Mouse (Mus musculus) myocyte (in vitro differentiated cells): ENCODE results near the gene Sco2. TPM values are rescaled to one million over a fixed set of nuclear protein-coding genes. Genes with fewer than 3 reads are reported as not detected.

ENCODE experiments used
- H3K27me3 ChIP-seq: one replicate; pipeline ENCODE4 v1.6.1; 2011; ENCODE audit not compliant: control insufficient read depth, insufficient read depth, insufficient read length
- H3K36me3 ChIP-seq: one replicate; pipeline ENCODE4 v1.6.1; 2011; ENCODE audit not compliant: control insufficient read depth, insufficient read depth
- H3K4me2 ChIP-seq: one replicate; pipeline ENCODE4 v1.6.1; 2011; ENCODE audit warnings: low read depth, control low read depth
- H3K4me3 ChIP-seq: one replicate; pipeline ENCODE4 v1.5.1; 2011; ENCODE audit warnings: mild to moderate bottlenecking, control low read depth, moderate library complexity
- H3K79me2 ChIP-seq: one replicate; pipeline ENCODE4 v1.6.1; 2011; ENCODE audit not compliant: control insufficient read depth, insufficient read depth
- H3ac ChIP-seq: one replicate; pipeline ENCODE4 v1.6.1; 2011; ENCODE audit not compliant: control insufficient read depth, insufficient read length
- CEBPB ChIP-seq: IDR thresholded peaks from 2 replicates; pipeline ENCODE4 v1.6.1; 2011; ENCODE audit warnings: mild to moderate bottlenecking, moderate library complexity; ENCODE audit not compliant: poor library complexity, insufficient read depth, severe bottlenecking
- E2F4 ChIP-seq: IDR thresholded peaks from one replicate; pipeline ENCODE4 v1.6.1; 2011; ENCODE audit warnings: mild to moderate bottlenecking, control low read depth, moderate library complexity; ENCODE audit not compliant: insufficient read depth
- MAX ChIP-seq: IDR thresholded peaks from one replicate; pipeline ENCODE4 v1.6.1; 2011; ENCODE audit warnings: low read depth, mild to moderate bottlenecking, control low read depth
- MYOD1 ChIP-seq, 3 experiments: IDR thresholded peaks; one replicate each; pipeline ENCODE4 v1.6.1; 2011; ENCODE audit warnings: control low read depth in 2 of 3, low read depth in 2 of 3, mild to moderate bottlenecking in 2 of 3, moderate library complexity in 1 of 3; ENCODE audit not compliant: insufficient read length in 2 of 3, control insufficient read depth in 1 of 3
- MYOG ChIP-seq, 3 experiments: IDR thresholded peaks; one replicate each; pipeline ENCODE4 v1.6.1; 2011; ENCODE audit warnings: control low read depth in 2 of 3, low read depth in 2 of 3, mild to moderate bottlenecking in 2 of 3; ENCODE audit not compliant: insufficient read length in 2 of 3, control insufficient read depth in 1 of 3, insufficient read depth in 1 of 3
- POLR2A ChIP-seq: IDR thresholded peaks from one replicate; pipeline ENCODE4 v1.6.1; 2011; ENCODE audit warnings: low read depth, mild to moderate bottlenecking, control low read depth, moderate library complexity; ENCODE audit not compliant: insufficient read length
- POLR2AphosphoS2 ChIP-seq: IDR thresholded peaks from one replicate; pipeline ENCODE4 v1.6.1; 2011; ENCODE audit warnings: low read depth, control low read depth; ENCODE audit not compliant: insufficient read length
- REST ChIP-seq: IDR thresholded peaks from one replicate; pipeline ENCODE4 v1.6.1; 2011; ENCODE audit warnings: mild to moderate bottlenecking, control low read depth, moderate library complexity; ENCODE audit not compliant: insufficient read depth, insufficient read length
- SRF ChIP-seq: IDR thresholded peaks from one replicate; pipeline ENCODE4 v1.6.1; 2011; ENCODE audit warnings: low read depth; ENCODE audit not compliant: control insufficient read depth, insufficient read length
- TCF12 ChIP-seq: IDR thresholded peaks from one replicate; pipeline ENCODE4 v1.6.1; 2011; ENCODE audit warnings: mild to moderate bottlenecking, control low read depth; ENCODE audit not compliant: poor library complexity, insufficient read depth, severe bottlenecking
- TCF3 ChIP-seq: IDR thresholded peaks from one replicate; pipeline ENCODE4 v1.6.1; 2011; ENCODE audit warnings: low read depth, control low read depth; ENCODE audit not compliant: insufficient read length
- USF1 ChIP-seq: IDR thresholded peaks from one replicate; pipeline ENCODE4 v1.6.1; 2011; ENCODE audit warnings: low read depth, mild to moderate bottlenecking, control low read depth, moderate library complexity
- polyA plus RNA-seq: library from polyadenylated mRNA; unstranded; fragments of >200 nt; fragmentation: generic; extraction: Trizol; gene quantifications from one replicate; pipeline ENCODE4 v1.2.1, GENCODE M21; 2012; ENCODE audit warnings: missing spikeins

The Sco2 gene
- polyA plus RNA-seq, 1 experiment: 28.0 TPM

GRCm38 (mm10) chr15:89374340-89374739 lies 694 bp upstream of the Sco2 start:
- peak overlapping the region; percentile 83 for H3K4me2 ChIP-seq
- TF ChIP-seq SRF (no peak), TCF3 (no peak)
- H3K4me3 ChIP-seq: peak overlapping the region; percentile 44
- H3K36me3 ChIP-seq: peaks cover 24% of the 10 kb centered on the region
- peaks cover 31% of the 10 kb centered on the region for H3K27me3 ChIP-seq
- H3K79me2 ChIP-seq: no peaks in the 10 kb centered on the region
- peak overlapping the region; percentile 34 for H3ac ChIP-seq

GRCm38 (mm10) chr15:89373027-89373761 lies 452 bp downstream of the Sco2 start:
- peak in 1 of 3 experiments; percentile 24 for TF ChIP-seq MYOD1 (IDR thresholded peaks at IDR 0.05; ENCODE audit: control insufficient read depth in 1 of 3, insufficient read length in 2 of 3, low read depth in 2 of 3)
- TF ChIP-seq POLR2AphosphoS2: peak; percentile 97
- TF ChIP-seq MYOG (IDR thresholded peaks at IDR 0.05; ENCODE audit: control insufficient read depth in 1 of 3, insufficient read depth in 1 of 3, insufficient read length in 2 of 3, low read depth in 2 of 3): peak in 1 of 3 experiments; percentile 51
- TF ChIP-seq POLR2A: peak; percentile 52
- no peak for TF ChIP-seq TCF12
- no peak for TF ChIP-seq E2F4
- Histone ChIP-seq H3ac (peak overlapping the region; percentile 34), H3K36me3 (peaks cover 35% of the 10 kb centered on the region), H3K4me3 (peak overlapping the region; percentile 44), H3K27me3 (peaks cover 20% of the 10 kb centered on the region), H3K79me2 (no peaks in the 10 kb centered on the region), H3K4me2 (peak overlapping the region; percentile 83)

DNA sequence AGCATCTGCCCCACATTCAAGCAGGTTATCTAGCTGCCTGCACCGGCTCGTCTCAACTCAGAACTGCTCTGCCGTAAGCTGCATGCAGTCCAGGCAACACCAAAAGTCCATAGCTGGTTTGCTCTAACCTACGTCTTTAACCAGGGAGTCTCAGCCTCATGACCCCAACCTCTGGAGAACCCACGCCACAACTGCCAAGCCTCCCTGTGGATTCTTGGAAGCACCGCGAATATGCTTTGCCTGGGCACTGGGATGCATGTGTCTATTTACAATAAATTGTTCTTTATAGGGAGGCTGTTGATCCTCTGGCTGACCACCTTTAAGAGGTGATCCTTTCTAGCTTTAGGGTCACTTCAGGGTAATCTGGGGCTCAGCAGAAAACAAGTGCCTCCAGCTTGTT lies 1.1 kb downstream of the Sco2 start:
- H3ac ChIP-seq: peak overlapping the region; percentile 34
- peaks cover 13% of the 10 kb centered on the region for H3K27me3 ChIP-seq
- H3K4me2 ChIP-seq: peak overlapping the region; percentile 83
- H3K4me3 ChIP-seq: peak overlapping the region; percentile 44
- no peaks in the 10 kb centered on the region for H3K79me2 ChIP-seq
- peaks cover 42% of the 10 kb centered on the region for H3K36me3 ChIP-seq
- TF ChIP-seq POLR2AphosphoS2: peak; percentile 31
- no peak for TF ChIP-seq TCF12

GRCm38 (mm10) chr15:89372068-89372467 lies 1.6 kb downstream of the Sco2 start:
- Histone ChIP-seq H3K27me3 (peaks cover 9% of the 10 kb centered on the region), H3K79me2 (no peaks in the 10 kb centered on the region), H3ac (no peak overlapping the region), H3K4me3 (no peak overlapping the region), H3K36me3 (peaks cover 46% of the 10 kb centered on the region), H3K4me2 (no peak overlapping the region)
- TF ChIP-seq TCF12: no peak
- no peak for TF ChIP-seq E2F4
- no peak for TF ChIP-seq SRF
- no peak for TF ChIP-seq MYOD1 (IDR thresholded peaks at IDR 0.05; ENCODE audit: control insufficient read depth in 1 of 3, insufficient read length in 2 of 3, low read depth in 2 of 3)
- no peak for TF ChIP-seq REST
- no peak for TF ChIP-seq POLR2A
- TF ChIP-seq TCF3: no peak
- TF ChIP-seq MAX: no peak
- TF ChIP-seq CEBPB: no peak
- TF ChIP-seq MYOG (IDR thresholded peaks at IDR 0.05; ENCODE audit: control insufficient read depth in 1 of 3, insufficient read depth in 1 of 3, insufficient read length in 2 of 3, low read depth in 2 of 3): no peak
- no peak for TF ChIP-seq POLR2AphosphoS2
- TF ChIP-seq USF1: no peak

DNA sequence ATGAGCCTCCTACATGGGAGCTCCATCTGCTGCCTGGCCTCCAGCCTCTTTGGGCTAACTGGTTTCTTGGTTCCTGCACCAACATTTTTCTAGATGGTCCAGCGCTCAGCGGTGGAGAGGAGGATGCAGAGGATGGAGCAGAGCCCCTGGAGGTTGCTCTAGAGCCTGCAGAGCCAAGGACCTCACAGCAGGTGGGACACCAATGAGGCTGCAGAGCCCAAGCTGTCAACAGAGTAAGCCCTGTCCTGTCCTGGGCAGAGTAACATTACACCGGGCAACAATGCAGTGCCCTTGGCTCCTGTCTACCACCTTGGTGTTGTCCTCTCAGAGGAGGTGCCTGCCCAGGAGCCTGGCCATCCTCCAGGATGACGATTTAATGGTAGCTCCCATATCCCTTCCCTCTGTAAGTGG lies 8.5 kb downstream of the Sco2 start:
- Histone ChIP-seq H3K27me3 (no peaks in the 10 kb centered on the region), H3K79me2 (peaks cover 18% of the 10 kb centered on the region), H3K4me3 (no peak overlapping the region), H3K36me3 (peaks cover 94% of the 10 kb centered on the region), H3K4me2 (no peak overlapping the region), H3ac (no peak overlapping the region)
- no peak for TF ChIP-seq TCF12
- no peak for TF ChIP-seq MYOD1 (IDR thresholded peaks at IDR 0.05; ENCODE audit: control insufficient read depth in 1 of 3, insufficient read length in 2 of 3, low read depth in 2 of 3)
- no peak for TF ChIP-seq SRF
- TF ChIP-seq CEBPB: no peak
- TF ChIP-seq USF1: no peak
- TF ChIP-seq POLR2A: no peak
